Mouse (Mus musculus) myocyte (in vitro differentiated cells): ENCODE data around the gene Gpr55.

Experiments used
- CEBPB ChIP-seq: IDR thresholded peaks from 2 replicates; pipeline ENCODE4 v1.6.1; 2011; ENCODE audit warnings: mild to moderate bottlenecking, moderate library complexity; ENCODE audit not compliant: poor library complexity, insufficient read depth, severe bottlenecking
- MYOG ChIP-seq, 3 experiments: IDR thresholded peaks; one replicate each; pipeline ENCODE4 v1.6.1; 2011; ENCODE audit warnings: control low read depth in 2 of 3, low read depth in 2 of 3, mild to moderate bottlenecking in 2 of 3; ENCODE audit not compliant: insufficient read length in 2 of 3, control insufficient read depth in 1 of 3, insufficient read depth in 1 of 3
- POLR2A ChIP-seq: IDR thresholded peaks from one replicate; pipeline ENCODE4 v1.6.1; 2011; ENCODE audit warnings: low read depth, mild to moderate bottlenecking, control low read depth, moderate library complexity; ENCODE audit not compliant: insufficient read length

DNA sequence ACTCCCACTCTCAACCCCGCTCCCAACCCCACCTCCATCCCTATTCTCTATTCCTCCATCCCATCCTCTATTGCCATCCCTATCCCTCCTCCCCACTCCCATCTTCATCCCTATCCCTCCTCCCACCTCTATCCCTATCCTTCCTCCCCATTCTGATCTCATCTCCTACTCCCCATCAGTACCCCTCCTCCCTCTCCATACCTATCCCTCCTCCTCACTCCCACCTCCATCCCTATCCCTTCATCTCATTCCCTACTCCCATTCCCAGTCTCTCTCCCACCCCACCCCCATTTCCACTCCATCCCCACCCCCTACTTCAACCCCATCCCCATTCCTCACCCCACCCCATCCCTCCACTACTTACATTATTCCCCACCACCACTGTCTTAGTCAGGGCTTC, 36.4 kb upstream of the Gpr55 start:
- TF ChIP-seq POLR2A = no peak
- TF ChIP-seq MYOG (IDR thresholded peaks at IDR 0.05; ENCODE audit: control insufficient read depth in 1 of 3, insufficient read depth in 1 of 3, insufficient read length in 2 of 3, low read depth in 2 of 3) = no peak
- no peak for TF ChIP-seq CEBPB
